Mouse (Mus musculus): ENCODE results near the gene Nup214.

The Nup214 gene

GRCm38 (mm10) chr2:32045375-32045774 lies 71.1 kb downstream of the Nup214 start:
- no peak for DNase-seq (ENCODE audit: low spot score in 2 of 2)

- no peak for DNase-seq (ENCODE audit: low spot score in 2 of 2)
Observed at GRCm38 (mm10) chr2:32046009-32046408, 71.8 kb downstream of the Nup214 start.

- no peak for DNase-seq (ENCODE audit: low spot score in 2 of 2)
Observed at GRCm38 (mm10) chr2:32047323-32047722, 73.1 kb downstream of the Nup214 start.

GRCm38 (mm10) chr2:32051791-32052190 lies 77.6 kb downstream of the Nup214 start:
- no peak for DNase-seq (ENCODE audit: low spot score in 2 of 2)

- DNase-seq (ENCODE audit: low spot score in 2 of 2), result no peak
Observed at GRCm38 (mm10) chr2:32052418-32052817, 78.2 kb downstream of the Nup214 start.

- no peak for DNase-seq (ENCODE audit: low spot score in 2 of 2)
Observed at GRCm38 (mm10) chr2:32055357-32055965, 81.2 kb downstream of the Nup214 start.

GRCm38 (mm10) chr2:32056524-32056923 lies 82.3 kb downstream of the Nup214 start:
- DNase-seq (ENCODE audit: low spot score in 2 of 2), result no peak

- no peak for DNase-seq (ENCODE audit: low spot score in 2 of 2)
Observed at GRCm38 (mm10) chr2:32057360-32057759, 83.1 kb downstream of the Nup214 start.

GRCm38 (mm10) chr2:32057794-32058193 lies 83.6 kb downstream of the Nup214 start:
- DNase-seq (ENCODE audit: low spot score in 2 of 2), result no peak

- no peak for DNase-seq (ENCODE audit: low spot score in 2 of 2)
Observed at GRCm38 (mm10) chr2:32058241-32058640, 84.0 kb downstream of the Nup214 start.

GRCm38 (mm10) chr2:32058716-32059115 lies 84.5 kb downstream of the Nup214 start:
- no peak for DNase-seq (ENCODE audit: low spot score in 2 of 2)

GRCm38 (mm10) chr2:32059613-32060012 lies 85.4 kb downstream of the Nup214 start:
- no peak for DNase-seq (ENCODE audit: low spot score in 2 of 2)

GRCm38 (mm10) chr2:32060228-32060805 lies 86.1 kb downstream of the Nup214 start:
- no peak for DNase-seq (ENCODE audit: low spot score in 2 of 2)

- no peak for DNase-seq (ENCODE audit: low spot score in 2 of 2)
Observed at GRCm38 (mm10) chr2:32061189-32061588, 87.0 kb downstream of the Nup214 start.

- DNase-seq (ENCODE audit: low spot score in 2 of 2), result no peak
Observed at GRCm38 (mm10) chr2:32061722-32062505, 87.7 kb downstream of the Nup214 start.

- no peak for DNase-seq (ENCODE audit: low spot score in 2 of 2)
Observed at GRCm38 (mm10) chr2:32062626-32063410, 88.6 kb downstream of the Nup214 start.

GRCm38 (mm10) chr2:32063451-32064151 lies 89.4 kb downstream of the Nup214 start:
- no peak for DNase-seq (ENCODE audit: low spot score in 2 of 2)

- no peak for DNase-seq (ENCODE audit: low spot score in 2 of 2)
Observed at GRCm38 (mm10) chr2:32064913-32065312, 90.7 kb downstream of the Nup214 start.

GRCm38 (mm10) chr2:32065371-32065791 lies 91.1 kb downstream of the Nup214 start:
- DNase-seq (ENCODE audit: low spot score in 2 of 2), result no peak

- no peak for DNase-seq (ENCODE audit: low spot score in 2 of 2)
Observed at GRCm38 (mm10) chr2:32066005-32066404, 91.8 kb downstream of the Nup214 start.

- DNase-seq (ENCODE audit: low spot score in 2 of 2), result no peak
Observed at GRCm38 (mm10) chr2:32068811-32069607, 94.8 kb downstream of the Nup214 start.

All from right cerebral cortex, adult 2 months (tissue).